Mouse (Mus musculus) activated CD4-positive, CD25-positive, alpha-beta regulatory T cell, adult 4 months (primary cell): ENCODE data around the gene Srp14. TPM values are rescaled to one million over a fixed set of nuclear protein-coding genes. Genes with fewer than 3 reads are reported as not detected.

Source experiments
- ATAC-seq: one replicate; pipeline ENCODE4 v1.8.0; 2017
- polyA plus RNA-seq, 2 experiments: library from polyadenylated mRNA; unstranded; fragments of 100-300 nt; shearing (Covaris generic); gene quantifications; one replicate each; pipeline ENCODE4 v1.2.1; 2017

Gene Srp14
- polyA plus RNA-seq, 2 experiments from 2014 or later = 294 to 327 TPM

DNA sequence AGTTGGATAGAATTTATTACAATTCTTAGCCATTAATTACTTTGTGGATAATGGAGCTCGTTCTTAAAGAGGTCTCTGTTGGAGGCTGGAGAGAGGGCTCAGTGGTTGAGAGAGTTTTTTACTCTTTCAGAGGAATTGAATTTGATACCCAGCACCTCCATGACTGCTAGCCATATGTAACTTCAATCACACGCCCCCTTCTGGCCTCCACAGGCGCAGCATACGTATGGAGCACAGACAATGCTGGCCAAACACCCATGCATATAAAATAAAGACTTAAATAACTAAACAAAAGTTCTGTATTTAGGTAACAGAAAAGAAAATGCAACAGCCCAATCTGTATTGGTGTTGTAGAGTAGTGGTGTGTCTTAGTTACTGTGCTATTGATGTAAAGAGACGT, 47.9 kb downstream of the Srp14 start:
- no peak for ATAC-seq

DNA sequence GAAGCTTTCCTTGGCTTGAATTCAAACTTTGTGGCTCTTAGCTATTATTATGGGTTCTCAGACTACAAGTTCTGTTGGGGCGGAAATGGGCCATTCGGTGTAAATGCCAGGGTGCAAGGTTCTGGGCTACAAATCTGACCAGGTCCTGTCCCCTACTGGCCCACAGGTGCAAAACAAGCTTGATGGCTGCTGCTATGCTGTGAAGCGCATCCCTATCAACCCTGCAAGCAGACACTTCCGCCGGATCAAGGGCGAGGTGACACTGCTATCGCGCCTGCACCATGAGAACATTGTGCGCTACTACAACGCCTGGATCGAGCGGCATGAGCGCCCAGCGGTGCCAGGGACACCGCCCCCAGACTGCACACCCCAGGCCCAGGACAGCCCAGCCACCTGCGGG, 48.9 kb downstream of the Srp14 start:
- ATAC-seq = no peak

DNA sequence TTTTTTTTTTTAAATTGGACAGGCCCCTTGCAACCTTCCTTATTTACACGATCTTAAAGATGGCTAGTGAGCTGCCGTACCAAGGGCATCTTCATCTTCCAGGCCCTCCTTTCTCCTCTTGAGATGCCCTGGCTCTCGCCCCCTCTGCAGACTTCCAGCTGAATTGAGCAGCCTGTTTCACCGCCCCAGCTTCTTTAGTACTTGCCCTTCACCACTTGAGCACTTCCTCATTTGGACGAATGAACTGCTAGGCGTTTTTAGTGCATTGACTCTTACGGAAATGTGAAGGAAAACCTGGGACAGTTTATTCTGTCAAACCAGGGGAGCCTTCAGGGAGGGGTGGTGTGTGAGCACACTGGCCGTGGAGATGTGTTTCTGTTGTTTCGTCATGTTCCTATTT, 50.2 kb downstream of the Srp14 start:
- ATAC-seq = no peak

DNA sequence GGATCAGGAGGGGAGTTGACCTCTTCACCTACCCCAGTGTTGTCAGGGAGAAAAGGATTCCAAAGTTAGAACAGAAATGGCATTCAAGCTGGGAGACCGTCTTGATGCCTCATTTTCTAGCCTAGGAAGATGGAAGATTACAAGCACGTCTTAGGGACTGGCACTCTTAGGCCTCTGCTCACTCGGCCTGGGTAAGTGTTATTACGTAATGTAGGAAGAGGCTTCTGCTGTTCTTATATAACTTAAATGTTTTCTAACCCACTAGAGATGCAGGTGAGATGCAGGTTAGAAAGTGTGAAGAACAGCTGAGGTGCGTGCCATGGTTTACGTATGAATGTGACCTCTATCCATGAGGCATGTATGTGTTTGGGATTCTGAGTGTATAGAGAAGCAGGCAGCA, 51.2 kb downstream of the Srp14 start:
- no peak for ATAC-seq

Other genes with a start within 250 kb of the Srp14 start
- not detected for gene Fsip1, start 222.7 kb downstream of the Srp14 start, polyA plus RNA-seq
- under 1 TPM in 1 of 2 experiments, not detected in 1; 0.11 TPM for gene Gpr176, start 106.3 kb downstream of the Srp14 start, polyA plus RNA-seq
- 1 to 10 TPM; 2.0 to 2.7 TPM for gene Eif2ak4, start 91.1 kb downstream of the Srp14 start, polyA plus RNA-seq
- gene Bmf, start 70.0 kb upstream of the Srp14 start, polyA plus RNA-seq = under 1 TPM; 0.18 to 0.19 TPM
- 10 to 100 TPM; 11.4 to 18.8 TPM for gene Bub1b, start 118.5 kb upstream of the Srp14 start, polyA plus RNA-seq
- not detected for gene Pak6, start 183.6 kb upstream of the Srp14 start, polyA plus RNA-seq
- not detected for gene Ankrd63, start 224.3 kb upstream of the Srp14 start, polyA plus RNA-seq
- 10 to 100 TPM; 17.4 to 20.2 TPM for gene Plcb2, start 248.7 kb upstream of the Srp14 start, polyA plus RNA-seq